Mouse (Mus musculus) neural tube, embryonic 12.5 days (tissue): Measurements from ENCODE around the gene Tmem151b. TPM values are rescaled to one million over a fixed set of nuclear protein-coding genes. Genes with fewer than 3 reads are reported as not detected.

Source experiments
- ATAC-seq: fragments of 200-750 bp; cut with Nextera tagmentation; 2 replicates; pipeline ENCODE4 v1.8.0; 2017; ENCODE audit warnings: low read depth, mild to moderate bottlenecking, moderate TSS enrichment, moderate library complexity; ENCODE audit not compliant: low FRiP score
- H3K27ac ChIP-seq: fragments of 300-500 bp; sonication (generic); 2 replicates; pipeline ENCODE4 v1.5.1; 2016
- H3K27me3 ChIP-seq: fragments of 300-500 bp; sonication (generic); replicated peaks from 2 replicates; pipeline ENCODE4 v1.6.1; 2016; ENCODE audit warnings: mild to moderate bottlenecking
- H3K36me3 ChIP-seq: fragments of 300-500 bp; sonication (generic); 2 replicates; pipeline ENCODE4 v1.6.1; 2016; ENCODE audit warnings: mild to moderate bottlenecking
- H3K4me1 ChIP-seq: fragments of 300-500 bp; sonication (generic); 2 replicates; pipeline ENCODE4 v1.6.1; 2016
- H3K4me2 ChIP-seq: fragments of 300-500 bp; sonication (generic); replicated peaks from 2 replicates; pipeline ENCODE4 v1.6.1; 2016; ENCODE audit warnings: mild to moderate bottlenecking
- H3K4me3 ChIP-seq: fragments of 300-500 bp; sonication (generic); 2 replicates; pipeline ENCODE4 v1.5.1; 2016
- H3K9ac ChIP-seq: fragments of 300-500 bp; sonication (generic); 2 replicates; pipeline ENCODE4 v1.6.1; 2016; ENCODE audit warnings: mild to moderate bottlenecking
- H3K9me3 ChIP-seq: fragments of 300-500 bp; sonication (generic); 2 replicates; pipeline ENCODE4 v1.6.1; 2016; ENCODE audit warnings: mild to moderate bottlenecking
- WGBS: fragments of 180-500 bp; shearing (Covaris S2); methylation state at CpG from one replicate; pipeline ENCODE4 v1.1.7; 2016; 5-methylcytosine and 5-hydroxymethylcytosine counted together
- polyA plus RNA-seq: library from polyadenylated mRNA; unstranded; fragments of >200 nt; fragmentation: Nextera tagmentation; extraction: Ambion mirVana; gene quantifications from 2 replicates; pipeline ENCODE4 v1.2.1, GENCODE M21; 2016

Tmem151b gene
- polyA plus RNA-seq, 1 experiment from 2014 or later = 10.5 TPM

DNA sequence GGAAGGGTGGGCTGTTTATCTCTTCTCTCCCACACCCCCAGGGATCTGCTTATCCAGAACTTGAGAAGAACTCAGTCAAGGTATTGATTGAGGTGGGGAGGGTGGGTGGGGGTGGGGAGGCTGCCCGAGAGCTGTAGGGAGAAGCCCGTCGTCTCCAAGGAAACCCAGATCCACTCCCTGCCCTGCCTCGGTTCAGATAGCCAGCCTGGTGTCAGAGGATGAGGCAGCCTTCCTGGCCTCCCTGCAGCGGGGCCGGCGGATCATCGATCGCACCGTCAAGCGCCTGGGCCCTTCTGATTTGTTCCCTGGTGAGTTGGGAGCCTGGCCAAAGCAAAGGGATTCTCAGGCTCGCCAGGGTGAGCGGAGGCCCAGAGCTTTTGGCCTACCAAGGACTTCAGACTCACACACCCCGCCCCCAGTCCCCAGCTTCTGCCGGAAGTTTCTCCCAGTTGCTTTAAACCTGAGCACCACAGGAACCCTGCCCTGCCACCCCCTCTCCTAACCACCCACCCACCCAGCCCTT lies 34.2 kb downstream of the Tmem151b start:
- H3K27me3 ChIP-seq = no peaks in the 10 kb centered on the region
- H3K36me3 ChIP-seq = peaks cover 49% of the 10 kb centered on the region
- H3K4me3 ChIP-seq = no peak overlapping the region
- H3K27ac ChIP-seq = no peak overlapping the region
- WGBS = 62% methylated on average over 15 of the region's 15 CpGs
- H3K9ac ChIP-seq = no peak overlapping the region
- H3K4me1 ChIP-seq = 0 out of 2 replicates have a peak, but pooled peaks cover 3% of the 10 kb centered on the region
- no peak for ATAC-seq
- H3K4me2 ChIP-seq = no peak overlapping the region
- no peaks in the 10 kb centered on the region for H3K9me3 ChIP-seq

DNA sequence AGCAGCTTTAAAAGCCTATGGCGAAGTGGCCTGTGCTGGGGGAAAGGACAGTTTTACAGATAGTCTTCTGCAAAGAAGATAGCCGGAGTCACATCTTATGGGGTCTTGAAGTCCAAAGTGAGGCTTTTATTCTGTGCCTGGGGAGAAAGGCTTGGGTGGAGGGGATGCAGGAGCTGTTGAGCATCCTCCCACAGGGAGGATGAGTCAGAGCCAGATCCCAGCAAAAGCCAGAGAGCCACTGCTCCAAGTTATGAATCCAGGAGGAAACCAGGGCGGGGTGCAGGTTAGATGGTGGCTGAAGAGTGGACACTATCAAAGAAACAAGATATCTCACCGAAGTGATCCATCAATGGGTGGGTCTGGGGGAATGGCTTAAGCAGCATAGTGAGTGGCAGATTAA lies 37.7 kb downstream of the Tmem151b start:
- ATAC-seq = no peak
- H3K27ac ChIP-seq = no peak overlapping the region
- H3K9me3 ChIP-seq = no peaks in the 10 kb centered on the region
- 92% methylated on average over 4 of the region's 4 CpGs for WGBS
- peaks cover 31% of the 10 kb centered on the region for H3K36me3 ChIP-seq
- H3K4me1 ChIP-seq = peaks cover 7% of the 10 kb centered on the region; the same call in 1 of the 2 replicates
- H3K9ac ChIP-seq = no peak overlapping the region
- no peak overlapping the region for H3K4me2 ChIP-seq
- no peaks in the 10 kb centered on the region for H3K27me3 ChIP-seq
- no peak overlapping the region for H3K4me3 ChIP-seq

DNA sequence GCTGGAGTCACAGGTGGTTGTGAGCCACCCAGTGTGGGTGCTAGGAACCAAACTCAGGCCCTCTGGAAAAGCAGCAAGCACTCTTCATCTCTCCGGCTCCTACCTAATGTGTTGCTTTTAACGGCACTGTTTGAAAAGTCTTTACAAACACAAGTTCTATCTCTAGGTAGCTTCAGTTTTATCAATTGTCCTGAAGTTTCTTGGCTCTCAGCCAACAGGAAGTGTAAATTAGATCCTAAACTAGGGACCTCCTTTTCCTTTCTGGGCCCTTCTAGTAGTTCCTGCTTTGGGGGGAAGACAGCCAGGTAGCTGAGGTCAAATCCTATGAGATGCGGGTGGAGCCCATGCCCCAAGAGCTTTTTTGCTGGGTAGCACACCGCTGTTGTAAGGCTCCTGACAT lies 38.6 kb downstream of the Tmem151b start:
- no peak for ATAC-seq
- H3K4me3 ChIP-seq = no peak overlapping the region
- no peak overlapping the region for H3K9ac ChIP-seq
- H3K27ac ChIP-seq = no peak overlapping the region
- no peaks in the 10 kb centered on the region for H3K9me3 ChIP-seq
- peaks cover 30% of the 10 kb centered on the region for H3K36me3 ChIP-seq
- WGBS = 95% methylated on average over 4 of the region's 4 CpGs
- H3K4me1 ChIP-seq = peaks cover 9% of the 10 kb centered on the region; the same call in 1 of the 2 replicates
- no peak overlapping the region for H3K4me2 ChIP-seq
- no peaks in the 10 kb centered on the region for H3K27me3 ChIP-seq

DNA sequence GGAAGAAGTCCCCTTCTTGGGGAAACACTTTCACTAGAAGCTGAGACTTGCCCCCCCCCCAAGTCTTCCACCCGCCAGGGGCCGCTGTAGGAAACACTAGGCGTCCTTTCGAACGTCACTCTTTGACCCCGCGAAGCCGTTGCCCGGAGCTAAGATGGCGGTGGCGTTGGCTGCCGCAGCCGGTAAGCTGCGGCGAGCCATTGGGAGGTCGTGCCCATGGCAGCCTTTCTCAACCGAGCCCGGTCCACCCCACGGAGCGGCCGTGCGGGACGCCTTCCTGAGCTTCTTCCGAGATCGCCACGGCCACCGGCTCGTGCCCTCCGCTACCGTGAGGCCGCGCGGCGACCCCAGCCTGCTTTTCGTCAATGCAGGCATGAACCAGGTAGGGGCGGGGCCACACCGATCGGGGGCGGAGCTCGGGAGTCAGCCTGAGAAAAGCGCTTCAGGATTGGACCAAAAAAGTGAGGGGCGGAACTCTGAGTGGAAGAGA lies 42.7 kb downstream of the Tmem151b start, which contains the start of gene Aars2:
Aars2 (plus strand) TSS at position 142 of the 490 bp plus-strand sequence.
- under 1% methylated on average over 42 of the region's 42 CpGs for WGBS
- H3K4me1 ChIP-seq = peaks cover 9% of the 10 kb centered on the region; the same call in 1 of the 2 replicates

DNA sequence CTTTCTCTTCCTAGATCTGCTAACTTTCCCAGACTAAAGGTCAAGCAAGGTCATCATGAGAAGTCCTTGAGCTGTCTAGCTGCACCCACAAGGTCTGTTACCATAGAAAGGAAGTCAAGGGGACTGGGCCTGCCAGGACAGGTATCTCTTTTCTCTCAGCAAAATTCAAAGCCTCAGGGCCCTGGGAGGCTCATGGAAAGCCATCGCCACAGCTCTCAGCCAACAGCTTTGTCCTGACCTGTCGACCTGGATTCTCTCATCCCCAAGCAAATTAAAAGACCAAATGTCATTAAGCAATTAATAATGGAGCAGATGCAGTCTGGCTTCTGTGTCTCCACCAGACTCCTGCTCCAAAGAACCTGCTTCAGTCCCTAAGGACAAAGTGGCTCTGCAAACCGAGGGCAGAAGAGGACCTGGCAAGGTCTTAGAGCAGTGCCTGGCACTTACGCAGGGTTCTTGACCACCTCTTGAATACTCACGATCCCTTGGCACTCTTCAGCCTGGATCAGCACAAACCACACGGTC lies 43.5 kb downstream of the Tmem151b start:
- Histone ChIP-seq H3K27me3 (no peaks in the 10 kb centered on the region), H3K36me3 (peaks cover 23% of the 10 kb centered on the region), H3K27ac (no peak overlapping the region), H3K4me2 (peak overlapping the region; percentile 48), H3K4me1 (peaks cover 9% of the 10 kb centered on the region; the same call in 1 of the 2 replicates), H3K9ac (no peak overlapping the region), H3K4me3 (no peak overlapping the region), H3K9me3 (no peaks in the 10 kb centered on the region)
- 74% methylated on average over 6 of the region's 6 CpGs for WGBS
- peak; percentile 25; the same call in 1 of the 2 replicates for ATAC-seq

More for the DNA sequence above, 42.7 kb downstream of the Tmem151b start, which contains the start of gene Aars2:
- peak within 1 kb of the TSS; percentile 48 for H3K4me2 ChIP-seq
- H3K9me3 ChIP-seq = no peaks in the 10 kb centered on the region
- H3K36me3 ChIP-seq = peaks cover 30% of the 10 kb centered on the region
- peak within 1 kb of the TSS; percentile 69 for H3K4me3 ChIP-seq
- H3K9ac ChIP-seq = peak within 1 kb of the TSS; percentile 71
- H3K27me3 ChIP-seq = no peaks in the 10 kb centered on the region
- ATAC-seq = peak; percentile 95
- H3K27ac ChIP-seq = 0 out of 2 replicates have a peak within 1 kb of the TSS, but pooled peaks have one; percentile 28

DNA sequence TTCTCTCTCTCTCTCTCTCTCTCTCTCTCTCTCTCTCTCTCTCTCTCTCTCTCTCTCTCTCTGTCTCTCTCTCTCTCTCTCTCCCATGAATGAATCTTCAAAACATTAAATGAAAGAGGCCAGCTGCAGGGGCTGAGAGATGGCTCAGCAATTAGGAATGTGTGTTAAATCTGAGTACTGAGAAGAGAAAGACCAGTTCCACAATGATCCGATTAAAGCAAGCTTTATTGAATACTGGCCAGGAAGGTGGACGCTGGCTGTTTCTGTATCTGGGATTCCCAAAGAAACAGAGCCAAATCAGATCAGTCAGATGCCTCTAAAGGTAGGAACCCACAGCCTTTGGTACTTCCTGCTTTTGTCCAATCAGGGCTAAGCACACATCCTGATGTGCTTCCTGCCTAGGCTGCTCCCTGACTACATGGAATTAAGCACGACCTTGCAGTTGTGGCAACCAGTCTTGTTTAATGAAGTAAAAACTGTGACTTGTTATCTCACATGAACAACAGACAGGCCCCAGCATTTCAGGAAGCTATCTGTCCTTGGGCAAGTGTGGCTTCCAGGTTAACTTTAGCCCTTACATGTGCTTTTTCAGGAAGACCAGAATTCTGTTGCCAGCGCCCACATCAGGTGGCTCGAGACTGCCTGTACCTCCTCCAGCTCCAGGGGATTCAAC lies 46.0 kb downstream of the Tmem151b start:
- Histone ChIP-seq H3K9me3 (no peaks in the 10 kb centered on the region), H3K27ac (no peak overlapping the region), H3K4me3 (no peak overlapping the region), H3K27me3 (no peaks in the 10 kb centered on the region), H3K36me3 (peaks cover 3% of the 10 kb centered on the region; the same call in 1 of the 2 replicates), H3K4me1 (peaks cover 9% of the 10 kb centered on the region; the same call in 1 of the 2 replicates), H3K4me2 (no peak overlapping the region), H3K9ac (no peak overlapping the region)
- 70% methylated on average over 5 of the region's 5 CpGs for WGBS
- no peak for ATAC-seq

DNA sequence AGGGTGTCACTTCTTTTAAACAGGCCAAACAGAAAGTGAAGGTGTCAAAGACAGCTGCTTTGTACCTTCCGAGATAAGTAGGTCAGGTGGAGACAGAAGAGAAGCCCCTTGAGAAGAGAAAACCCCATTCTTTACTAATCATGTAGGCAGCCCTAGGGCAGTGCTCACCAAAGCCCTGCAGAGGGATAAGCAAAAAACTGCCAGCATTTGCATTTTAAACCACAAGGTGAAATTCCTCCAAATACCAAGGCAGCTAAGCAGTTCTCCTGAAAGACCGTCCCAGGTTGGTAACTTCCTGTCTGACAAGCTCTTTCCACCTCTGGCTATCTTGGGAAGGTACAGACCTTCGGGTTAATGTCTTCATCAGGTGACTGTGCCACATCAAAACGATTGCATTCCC lies 47.2 kb downstream of the Tmem151b start:
- WGBS = 69% methylated on average over 4 of the region's 4 CpGs
- H3K4me1 ChIP-seq = peaks cover 7% of the 10 kb centered on the region; the same call in 1 of the 2 replicates
- H3K27ac ChIP-seq = no peak overlapping the region
- no peak overlapping the region for H3K4me2 ChIP-seq
- H3K4me3 ChIP-seq = no peak overlapping the region
- no peaks in the 10 kb centered on the region for H3K9me3 ChIP-seq
- H3K9ac ChIP-seq = no peak overlapping the region
- no peaks in the 10 kb centered on the region for H3K27me3 ChIP-seq
- H3K36me3 ChIP-seq = no peaks in the 10 kb centered on the region
- no peak for ATAC-seq

DNA sequence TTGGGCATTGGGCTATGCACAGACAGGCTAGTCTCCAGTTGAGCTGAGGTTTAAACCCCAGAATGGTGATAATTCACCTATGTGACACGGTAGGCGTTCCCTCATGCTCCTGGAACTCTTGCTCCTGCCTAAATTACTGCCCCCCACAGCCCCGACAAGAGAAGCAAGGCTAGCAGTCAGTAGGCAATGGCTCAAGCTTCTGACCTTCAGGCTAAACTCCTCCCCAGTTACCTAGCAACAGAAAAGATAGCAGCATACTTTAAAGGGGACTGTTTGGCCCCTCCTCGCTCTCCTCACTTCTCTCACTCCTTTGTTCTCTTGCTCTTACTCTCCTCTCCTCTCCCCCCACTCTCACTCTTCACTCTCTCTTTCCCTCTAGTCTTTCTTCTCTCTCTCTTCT lies 48.5 kb downstream of the Tmem151b start:
- Histone ChIP-seq H3K27ac (no peak overlapping the region), H3K4me2 (no peak overlapping the region), H3K36me3 (no peaks in the 10 kb centered on the region), H3K9me3 (no peaks in the 10 kb centered on the region), H3K4me3 (no peak overlapping the region), H3K27me3 (no peaks in the 10 kb centered on the region), H3K4me1 (no peaks in the 10 kb centered on the region), H3K9ac (no peak overlapping the region)
- no peak for ATAC-seq
- 31% methylated on average over 4 of the region's 4 CpGs for WGBS

DNA sequence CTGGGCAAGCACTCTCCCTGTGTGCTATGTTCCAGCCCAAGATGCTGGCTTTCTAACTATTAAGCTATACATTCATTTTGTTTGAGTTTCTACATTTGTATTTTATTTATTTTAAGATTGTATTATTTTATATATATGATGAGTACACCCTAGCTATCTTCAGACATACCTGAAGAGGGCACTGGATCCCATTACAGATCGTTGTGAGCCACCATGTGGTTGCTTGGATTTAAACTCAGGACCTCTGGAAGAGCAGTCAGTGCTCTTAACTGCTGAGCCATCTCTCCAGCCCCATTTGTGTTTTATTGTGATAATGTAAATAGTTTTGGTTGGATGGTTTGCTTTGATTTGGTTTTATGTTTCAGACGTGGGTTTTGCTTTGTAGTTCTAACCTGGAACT lies 50.0 kb downstream of the Tmem151b start:
- Histone ChIP-seq H3K9ac (no peak overlapping the region), H3K27ac (no peak overlapping the region), H3K4me3 (no peak overlapping the region), H3K27me3 (no peaks in the 10 kb centered on the region), H3K4me2 (no peak overlapping the region), H3K9me3 (no peaks in the 10 kb centered on the region), H3K36me3 (no peaks in the 10 kb centered on the region), H3K4me1 (no peaks in the 10 kb centered on the region)
- 46% methylated on average over 2 of the region's 2 CpGs for WGBS
- ATAC-seq = no peak

DNA sequence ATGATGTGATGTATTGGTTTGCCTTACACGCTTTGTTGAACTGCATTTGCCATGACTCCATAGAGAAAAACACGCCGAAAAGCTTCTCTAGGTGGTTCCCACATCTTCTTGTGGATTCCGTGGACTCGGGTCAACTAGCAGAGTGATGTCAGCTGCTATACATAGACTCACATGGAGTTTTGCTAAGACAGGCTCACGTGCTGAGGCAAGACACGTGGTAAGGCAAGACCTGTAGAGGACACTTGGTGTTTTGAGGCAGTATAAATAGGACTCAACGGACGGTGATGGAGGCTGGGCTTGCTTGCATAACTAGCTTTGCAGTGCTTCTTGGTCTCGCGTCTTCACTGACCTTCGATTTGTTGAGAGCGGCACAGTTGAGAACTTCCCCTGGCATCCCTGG lies 51.1 kb downstream of the Tmem151b start:
- H3K4me1 ChIP-seq = no peaks in the 10 kb centered on the region
- H3K4me2 ChIP-seq = no peak overlapping the region
- H3K9ac ChIP-seq = no peak overlapping the region
- no peaks in the 10 kb centered on the region for H3K27me3 ChIP-seq
- H3K9me3 ChIP-seq = no peaks in the 10 kb centered on the region
- H3K4me3 ChIP-seq = no peak overlapping the region
- WGBS = 87% methylated on average over 13 of the region's 13 CpGs
- no peak for ATAC-seq
- H3K27ac ChIP-seq = no peak overlapping the region
- no peaks in the 10 kb centered on the region for H3K36me3 ChIP-seq

DNA sequence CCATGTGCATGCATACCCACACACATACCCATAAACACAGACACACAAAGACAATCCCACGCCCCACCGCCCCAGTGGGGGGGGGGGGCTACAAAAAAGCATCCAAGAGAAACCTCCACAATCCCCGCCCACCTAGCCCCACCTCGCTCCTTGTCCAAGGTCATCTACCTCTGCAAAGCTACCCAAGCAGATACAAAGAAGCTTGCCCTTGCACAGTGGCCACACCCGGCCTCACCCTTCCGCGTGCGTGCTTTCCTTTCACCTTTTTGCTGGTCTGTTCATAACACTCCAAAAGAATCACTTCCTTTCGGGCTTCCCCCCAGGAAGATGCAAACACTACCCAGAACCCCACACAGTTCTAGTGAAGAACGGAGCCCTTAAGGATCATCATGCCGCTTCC lies 54.1 kb downstream of the Tmem151b start:
- Histone ChIP-seq H3K4me2 (no peak overlapping the region), H3K9ac (no peak overlapping the region), H3K9me3 (no peaks in the 10 kb centered on the region), H3K36me3 (no peaks in the 10 kb centered on the region), H3K4me3 (no peak overlapping the region), H3K27me3 (no peaks in the 10 kb centered on the region), H3K4me1 (no peaks in the 10 kb centered on the region), H3K27ac (no peak overlapping the region)
- no peak for ATAC-seq
- 76% methylated on average over 11 of the region's 11 CpGs for WGBS
